In the genomic region with DNA sequence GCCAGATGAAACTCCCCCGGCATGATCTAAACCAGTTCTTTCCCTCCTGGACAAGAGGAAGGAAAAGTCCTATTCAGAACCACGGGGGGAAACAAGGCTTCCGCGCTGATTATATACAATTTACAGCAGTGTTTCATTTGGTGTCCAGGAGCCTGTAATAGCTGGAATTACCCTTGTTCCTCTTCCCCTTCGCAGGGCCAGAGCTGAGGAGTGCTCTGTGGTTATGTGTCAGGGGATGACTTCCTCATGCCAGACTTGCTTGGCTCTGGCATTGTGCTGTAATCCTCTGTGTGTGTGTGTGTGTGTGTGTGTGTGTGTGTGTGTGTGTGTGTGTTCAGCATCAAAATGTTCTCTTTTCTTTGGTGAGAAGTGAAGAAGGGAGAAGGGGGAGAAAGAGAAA, we compare ENCODE assay signal across 20 mouse cellular contexts. TPM values are rescaled to one million over a fixed set of nuclear protein-coding genes. Genes with fewer than 3 reads are reported as not detected.
DNase-seq lines count a peak whose midpoint lies in the region; ATAC-seq and TF ChIP-seq lines count a peak whose summit lies in the region.
"Had no signal": no experiment of that assay in that cellular context is flagged by ENCODE, and none has a peak within 500 bp of the region (broad histone marks: within the 10 kb centered on the region; RNA-seq: fewer than 3 reads in every experiment).

No protein-coding gene starts in this region.

- H3K4me3 ChIP-seq in layer of hippocampus, adult 2 months = no peak overlapping the region
- H3K4me3 ChIP-seq in lung, embryonic 16.5 days (ENCODE audit: low read length) = no peak overlapping the region
- H3K4me3 ChIP-seq: forebrain, embryonic 15.5 days; kidney, embryonic 15.5 days; liver, embryonic 15.5 days; stomach, embryonic 15.5 days had no signal

- no peaks in the 10 kb centered on the region for H3K36me3 ChIP-seq in lung, embryonic 16.5 days (ENCODE audit: control insufficient read depth, insufficient read depth, low read length)
- H3K36me3 ChIP-seq: forebrain, embryonic 15.5 days; kidney, embryonic 15.5 days; liver, embryonic 15.5 days; stomach, embryonic 15.5 days had no signal

- no peak overlapping the region for H3K9ac ChIP-seq in lung, embryonic 16.5 days (ENCODE audit: low read length)
- H3K9ac ChIP-seq: forebrain, embryonic 15.5 days; kidney, embryonic 15.5 days; liver, embryonic 15.5 days; stomach, embryonic 15.5 days had no signal

- H3K9me3 ChIP-seq in lung, embryonic 16.5 days (ENCODE audit: control insufficient read depth, low read length) = no peaks in the 10 kb centered on the region
- H3K9me3 ChIP-seq: forebrain, embryonic 15.5 days; kidney, embryonic 15.5 days; liver, embryonic 15.5 days; stomach, embryonic 15.5 days had no signal

- peak; percentile 2 for DNase-seq in adrenal gland, adult 2 months
- no peak for DNase-seq in adrenal gland, postnatal 36 days
- peak; percentile 29 for DNase-seq in layer of hippocampus, adult 9-11 months
- DNase-seq in layer of hippocampus, adult 2 months (ENCODE audit: low spot score in 2 of 2) = no peak
- DNase-seq in cerebellum, adult 18-20 months = no peak
- DNase-seq: adrenal gland, postnatal 14 days; gastrocnemius, postnatal 10 days; left cerebral cortex, postnatal 4 days; midbrain, embryonic 14.5 days; thymus, postnatal 25 days had no signal

- H3K4me1 ChIP-seq in lung, embryonic 16.5 days (replicated peaks; ENCODE audit: control insufficient read depth, insufficient read depth, low read length) = no peaks in the 10 kb centered on the region
- H3K4me1 ChIP-seq: forebrain, embryonic 15.5 days; kidney, embryonic 15.5 days; liver, embryonic 15.5 days; stomach, embryonic 15.5 days had no signal

- ATAC-seq in lung, embryonic 16.5 days (ENCODE audit: low read depth) = peak; percentile 62
- peak; percentile 100 for ATAC-seq in megakaryocyte progenitor cell, adult 5-6 weeks (replicated peaks; ENCODE audit: poor library complexity)
- no peak for ATAC-seq in CD4-positive, CD25-positive, alpha-beta regulatory T cell, adult 4 months
- ATAC-seq: forebrain, embryonic 15.5 days had no signal

- no peak for TF ChIP-seq CTCF in layer of hippocampus, adult 2 months (conservative IDR thresholded peaks at IDR 0.05)

- 58% methylated on average over 5 of the region's 5 CpGs for WGBS in lung, embryonic 16.5 days

- no peaks in the 10 kb centered on the region for H3K27me3 ChIP-seq in lung, embryonic 16.5 days (ENCODE audit: control insufficient read depth, insufficient read depth, low read depth, low read length)
- H3K27me3 ChIP-seq: forebrain, embryonic 15.5 days; kidney, embryonic 15.5 days; liver, embryonic 15.5 days; stomach, embryonic 15.5 days had no signal

- H3K4me2 ChIP-seq in lung, embryonic 16.5 days (ENCODE audit: low read depth, low read length) = no peak overlapping the region
- H3K4me2 ChIP-seq: forebrain, embryonic 15.5 days; kidney, embryonic 15.5 days; liver, embryonic 15.5 days; stomach, embryonic 15.5 days had no signal

- no peak overlapping the region for H3K27ac ChIP-seq in layer of hippocampus, adult 2 months
- H3K27ac ChIP-seq in lung, embryonic 16.5 days (ENCODE audit: low read length) = no peak overlapping the region
- H3K27ac ChIP-seq: forebrain, embryonic 15.5 days; kidney, embryonic 15.5 days; liver, embryonic 15.5 days; stomach, embryonic 15.5 days had no signal

RNA-seq across cellular contexts. Expression of gene Fgf6, which starts 19.0 kb away (rescaled TPM):
- total RNA-seq in adrenal gland, adult 2 months (2021) = not detected
- polyA plus RNA-seq in adrenal gland, adult 2 months (2012; rRNA removed) = not detected in 2 replicates
- total RNA-seq in adrenal gland, postnatal 36 days (2021) = not detected
- total RNA-seq in layer of hippocampus, adult 2 months (2021) = not detected
- polyA plus RNA-seq in lung, embryonic 16.5 days (2015; fragmentation: Nextera tagmentation; extraction: Ambion mirVana) = 0.04 and 0.09 TPM in 2 replicates
- total RNA-seq in megakaryocyte progenitor cell, adult 5-6 weeks (2015) = not detected in 2 replicates
- not detected in 2 replicates for total RNA-seq in megakaryocyte progenitor cell, adult 5-6 weeks (2017)
- polyA plus RNA-seq in CD4-positive, CD25-positive, alpha-beta regulatory T cell, adult 4 months (2017; shearing (Covaris generic)) = not detected
- total RNA-seq: adrenal gland, postnatal 14 days; layer of hippocampus, postnatal 14 days; left cerebral cortex, postnatal 4 days had no signal
- polyA plus RNA-seq: forebrain, embryonic 15.5 days; midbrain, embryonic 14.5 days; neural tube, embryonic 14.5 days; small intestine, adult 2 months; stomach, embryonic 15.5 days had no signal

RNA-seq across cellular contexts. Expression of gene D6Wsu163e, which starts 56.6 kb away (rescaled TPM):
- 10 to 100 TPM; 17.4 to 22.1 TPM for total RNA-seq in adrenal gland, adult 2 months (2021)
- polyA plus RNA-seq in adrenal gland, adult 2 months (2012; rRNA removed) = 1.3 and 1.5 TPM in 2 replicates
- total RNA-seq in adrenal gland, postnatal 36 days (2021) = 10 to 100 TPM; 21.4 to 21.5 TPM
- total RNA-seq in layer of hippocampus, adult 2 months (2021) = 10 to 100 TPM; 45.8 to 46.5 TPM
- 19.4 and 20.1 TPM in 2 replicates for polyA plus RNA-seq in lung, embryonic 16.5 days (2015; fragmentation: Nextera tagmentation; extraction: Ambion mirVana)
- 33.7 and 52.4 TPM in 2 replicates for total RNA-seq in megakaryocyte progenitor cell, adult 5-6 weeks (2015)
- 39.0 and 56.7 TPM in 2 replicates for total RNA-seq in megakaryocyte progenitor cell, adult 5-6 weeks (2017)
- 10 to 100 TPM; 14.9 to 16.3 TPM for polyA plus RNA-seq in CD4-positive, CD25-positive, alpha-beta regulatory T cell, adult 4 months (2017; shearing (Covaris generic))

RNA-seq across cellular contexts. Expression of gene Rad51ap1, which starts 57.0 kb away (rescaled TPM):
- total RNA-seq in adrenal gland, adult 2 months (2021) = 1 to 10 TPM in 1 of 2 experiments, under 1 TPM in 1; 0.59 to 1.3 TPM
- polyA plus RNA-seq in adrenal gland, adult 2 months (2012; rRNA removed) = 0.59 and 1.1 TPM in 2 replicates
- 1 to 10 TPM; 2.1 to 2.3 TPM for total RNA-seq in adrenal gland, postnatal 36 days (2021)
- 1 to 10 TPM; 1.7 to 3.1 TPM for total RNA-seq in layer of hippocampus, adult 2 months (2021)
- polyA plus RNA-seq in lung, embryonic 16.5 days (2015; fragmentation: Nextera tagmentation; extraction: Ambion mirVana) = 61.1 and 64.9 TPM in 2 replicates
- 37.9 and 44.3 TPM in 2 replicates for total RNA-seq in megakaryocyte progenitor cell, adult 5-6 weeks (2015)
- total RNA-seq in megakaryocyte progenitor cell, adult 5-6 weeks (2017) = 137 and 188 TPM in 2 replicates
- polyA plus RNA-seq in CD4-positive, CD25-positive, alpha-beta regulatory T cell, adult 4 months (2017; shearing (Covaris generic)) = 1 to 10 TPM; 3.6 to 9.2 TPM

Comparison
In these comparisons a context has a peak if more than half of its experiments do, and no peak if none do; other contexts are left out.
1. DNase-seq: peak in adrenal gland, adult 2 months (single experiment) and layer of hippocampus, adult 9-11 months (single experiment); none in adrenal gland, postnatal 36 days (0 of 2), layer of hippocampus, adult 2 months (0 of 2) and cerebellum, adult 18-20 months (0 of 2).
2. RNA of gene Rad51ap1, which starts 57.0 kb away (total RNA-seq): 37.9 to 188 TPM in megakaryocyte progenitor cell, adult 5-6 weeks; 1.7 to 3.1 TPM in layer of hippocampus, adult 2 months, 2.1 to 2.3 TPM in adrenal gland, postnatal 36 days and 0.59 to 1.3 TPM in adrenal gland, adult 2 months; every median in the first group is over 4 times any median in the second.